Mouse (Mus musculus) hindbrain, postnatal 0 days (tissue): ENCODE results near the gene Gorasp2. TPM values are rescaled to one million over a fixed set of nuclear protein-coding genes. Genes with fewer than 3 reads are reported as not detected.

Experiments used
- ATAC-seq: fragments of 200-750 bp; cut with Nextera tagmentation; 2 replicates; pipeline ENCODE4 v1.8.0; 2017; ENCODE audit warnings: mild to moderate bottlenecking, moderate TSS enrichment, moderate library complexity
- DNase-seq: peaks from one replicate; pipeline ENCODE4 v3.0.0-alpha.2; 2015; ENCODE audit warnings: low spot score
- H3K27ac ChIP-seq: fragments of 300-500 bp; sonication (generic); 2 replicates; pipeline ENCODE4 v1.5.1; 2014; ENCODE audit warnings: mild to moderate bottlenecking
- H3K27me3 ChIP-seq: fragments of 300-500 bp; sonication (generic); 2 replicates; pipeline ENCODE4 v1.6.1; 2014; ENCODE audit warnings: low read length, mixed read lengths; ENCODE audit not compliant: insufficient read depth
- H3K36me3 ChIP-seq: fragments of 300-500 bp; sonication (generic); 2 replicates; pipeline ENCODE4 v1.6.1; 2014; ENCODE audit warnings: low read length, mixed read lengths; ENCODE audit not compliant: insufficient read depth
- H3K4me1 ChIP-seq: fragments of 300-500 bp; sonication (generic); 2 replicates; pipeline ENCODE4 v1.6.1; 2014; ENCODE audit warnings: antibody characterized with exemption, low read length, mixed read lengths; ENCODE audit not compliant: insufficient read depth
- H3K4me2 ChIP-seq: fragments of 300-500 bp; sonication (generic); 2 replicates; pipeline ENCODE4 v1.6.1; 2014; ENCODE audit warnings: low read depth, mild to moderate bottlenecking, low read length, moderate library complexity, mixed read lengths
- H3K4me3 ChIP-seq: fragments of 300-500 bp; sonication (generic); 2 replicates; pipeline ENCODE4 v1.5.1; 2014; ENCODE audit warnings: low read length
- H3K9ac ChIP-seq: fragments of 300-500 bp; sonication (generic); replicated peaks from 2 replicates; pipeline ENCODE4 v1.6.1; 2014; ENCODE audit warnings: mild to moderate bottlenecking, low read length, moderate library complexity, mixed read lengths
- H3K9me3 ChIP-seq: fragments of 300-500 bp; sonication (generic); 2 replicates; pipeline ENCODE4 v1.6.1; 2016; ENCODE audit warnings: low read length, mixed read lengths
- CTCF ChIP-seq: IDR thresholded peaks from 2 replicates; pipeline ENCODE4 v1.5.1; 2016; ENCODE audit warnings: antibody characterized with exemption, control low read depth, low read depth
- WGBS: fragments of 180-500 bp; shearing (Covaris S2); extraction: QIAGEN DNeasy Blood & Tissue Kit; methylation state at CpG from one replicate; pipeline ENCODE4 v1.1.7; 2014; 5-methylcytosine and 5-hydroxymethylcytosine counted together
- polyA plus RNA-seq: library from polyadenylated mRNA; unstranded; fragments of >200 nt; fragmentation: Nextera tagmentation; extraction: Ambion mirVana; gene quantifications from 2 replicates; pipeline ENCODE4 v1.2.1, GENCODE M21; 2015
- total RNA-seq: library from RNA; depleted of rRNA; stranded (reverse); fragments of >200 nt; gene quantifications from 2 replicates; pipeline ENCODE4 v1.2.3, GENCODE M21; 2014

Gene Gorasp2
- total and polyA plus RNA-seq, 2 experiments from 2014 or later: 84.0 to 144 TPM

GRCm38 (mm10) chr2:70701571-70701970 lies 40.2 kb downstream of the Gorasp2 start:
- ATAC-seq (no peak), DNase-seq (no peak)
- no peak overlapping the region for H3K4me2 ChIP-seq
- 64% methylated on average over 9 of the region's 9 CpGs for WGBS
- H3K4me1 ChIP-seq: peaks cover 8% of the 10 kb centered on the region; the same call in 1 of the 2 replicates
- H3K9me3 ChIP-seq: no peaks in the 10 kb centered on the region
- H3K9ac ChIP-seq: no peak overlapping the region
- H3K27ac ChIP-seq: no peak overlapping the region
- no peaks in the 10 kb centered on the region for H3K27me3 ChIP-seq
- H3K4me3 ChIP-seq: no peak overlapping the region
- H3K36me3 ChIP-seq: no peaks in the 10 kb centered on the region
- TF ChIP-seq CTCF: no peak

GRCm38 (mm10) chr2:70702403-70702802 lies 41.0 kb downstream of the Gorasp2 start:
- Histone ChIP-seq H3K4me2 (no peak overlapping the region), H3K9ac (no peak overlapping the region), H3K4me1 (peaks cover 8% of the 10 kb centered on the region; the same call in 1 of the 2 replicates), H3K27me3 (no peaks in the 10 kb centered on the region), H3K36me3 (no peaks in the 10 kb centered on the region), H3K4me3 (no peak overlapping the region), H3K27ac (no peak overlapping the region), H3K9me3 (no peaks in the 10 kb centered on the region)
- no peak for TF ChIP-seq CTCF
- WGBS: 41% methylated on average over 5 of the region's 5 CpGs
- DNase-seq (no peak), ATAC-seq (no peak)

GRCm38 (mm10) chr2:70708986-70709730 lies 47.8 kb downstream of the Gorasp2 start:
- 76% methylated on average over 13 of the region's 13 CpGs for WGBS
- Histone ChIP-seq H3K27ac (no peak overlapping the region), H3K9me3 (no peaks in the 10 kb centered on the region), H3K4me2 (no peak overlapping the region), H3K27me3 (no peaks in the 10 kb centered on the region), H3K9ac (no peak overlapping the region), H3K4me3 (no peak overlapping the region), H3K4me1 (peaks cover 8% of the 10 kb centered on the region; the same call in 1 of the 2 replicates), H3K36me3 (peaks cover 27% of the 10 kb centered on the region)
- ATAC-seq: no peak
- DNase-seq: no peak
- TF ChIP-seq CTCF: no peak

GRCm38 (mm10) chr2:70710236-70710635 lies 48.9 kb downstream of the Gorasp2 start:
- DNase-seq (no peak), ATAC-seq (no peak)
- TF ChIP-seq CTCF: no peak
- Histone ChIP-seq H3K27ac (no peak overlapping the region), H3K4me3 (no peak overlapping the region), H3K9ac (no peak overlapping the region), H3K4me2 (no peak overlapping the region), H3K27me3 (no peaks in the 10 kb centered on the region), H3K9me3 (no peaks in the 10 kb centered on the region), H3K4me1 (0 out of 2 replicates have a peak, but pooled peaks cover 1% of the 10 kb centered on the region), H3K36me3 (peaks cover 29% of the 10 kb centered on the region)
- 94% methylated on average over 7 of the region's 7 CpGs for WGBS

GRCm38 (mm10) chr2:70710878-70711277 lies 49.5 kb downstream of the Gorasp2 start:
- H3K9me3 ChIP-seq: no peaks in the 10 kb centered on the region
- no peak for TF ChIP-seq CTCF
- H3K27me3 ChIP-seq: no peaks in the 10 kb centered on the region
- H3K27ac ChIP-seq: no peak overlapping the region
- no peak overlapping the region for H3K9ac ChIP-seq
- ATAC-seq: no peak
- no peak for DNase-seq
- H3K4me2 ChIP-seq: no peak overlapping the region
- H3K4me1 ChIP-seq: no peaks in the 10 kb centered on the region
- H3K36me3 ChIP-seq: peaks cover 35% of the 10 kb centered on the region
- no peak overlapping the region for H3K4me3 ChIP-seq
- 95% methylated on average over 4 of the region's 4 CpGs for WGBS

GRCm38 (mm10) chr2:70723610-70724243 lies 62.4 kb downstream of the Gorasp2 start:
- H3K36me3 ChIP-seq: peaks cover 27% of the 10 kb centered on the region
- no peaks in the 10 kb centered on the region for H3K4me1 ChIP-seq
- no peak for DNase-seq
- no peak overlapping the region for H3K9ac ChIP-seq
- H3K9me3 ChIP-seq: no peaks in the 10 kb centered on the region
- H3K27me3 ChIP-seq: no peaks in the 10 kb centered on the region
- no peak for TF ChIP-seq CTCF
- H3K4me3 ChIP-seq: no peak overlapping the region
- no peak overlapping the region for H3K27ac ChIP-seq
- no peak overlapping the region for H3K4me2 ChIP-seq
- no peak for ATAC-seq
- 90% methylated on average over 9 of the region's 9 CpGs for WGBS

- no peaks in the 10 kb centered on the region for H3K27me3 ChIP-seq
- ATAC-seq: no peak
- peaks cover 18% of the 10 kb centered on the region for H3K36me3 ChIP-seq
- no peak for TF ChIP-seq CTCF
- H3K9me3 ChIP-seq: no peaks in the 10 kb centered on the region
- WGBS: 93% methylated on average over 2 of the region's 2 CpGs
- no peaks in the 10 kb centered on the region for H3K4me1 ChIP-seq
- no peak for DNase-seq
- no peak overlapping the region for H3K4me2 ChIP-seq
- no peak overlapping the region for H3K27ac ChIP-seq
- no peak overlapping the region for H3K4me3 ChIP-seq
- no peak overlapping the region for H3K9ac ChIP-seq
Observed at GRCm38 (mm10) chr2:70727089-70727488, 65.7 kb downstream of the Gorasp2 start.
